Mouse (Mus musculus): ENCODE data around the gene Myt1l.

Myt1l gene

GRCm38 (mm10) chr12:29528031-29528771 is at the start of gene Myt1l:
Myt1l (plus strand) TSS chr12:29528384.
- peak; percentile 20 for DNase-seq (ENCODE audit: low read depth, low spot score)

- DNase-seq (ENCODE audit: low read depth, low spot score), result no peak
These were observed 41.7 kb upstream of the Myt1l start for GRCm38 (mm10) chr12:29486424-29487035.

GRCm38 (mm10) chr12:29526236-29526644 is 1.9 kb upstream of the Myt1l start:
- peak; percentile 70 for DNase-seq (ENCODE audit: low read depth, low spot score)

GRCm38 (mm10) chr12:29527048-29527761 is 979 bp upstream of the Myt1l start:
- peak; percentile 71 for DNase-seq (ENCODE audit: low read depth, low spot score)

- peak; percentile 80 for DNase-seq (ENCODE audit: low read depth, low spot score)
These were observed 2.1 kb downstream of the Myt1l start for GRCm38 (mm10) chr12:29530241-29530725.

- DNase-seq (ENCODE audit: low read depth, low spot score), result no peak
These were observed 2.6 kb downstream of the Myt1l start for GRCm38 (mm10) chr12:29530823-29531222.

GRCm38 (mm10) chr12:29533071-29533876 is 5.1 kb downstream of the Myt1l start:
- DNase-seq (ENCODE audit: low read depth, low spot score), result no peak

GRCm38 (mm10) chr12:29534326-29534725 is 6.1 kb downstream of the Myt1l start:
- DNase-seq (ENCODE audit: low read depth, low spot score), result peak; percentile 9

GRCm38 (mm10) chr12:29534761-29535300 is 6.6 kb downstream of the Myt1l start:
- peak; percentile 19 for DNase-seq (ENCODE audit: low read depth, low spot score)

GRCm38 (mm10) chr12:29537916-29538315 is 9.7 kb downstream of the Myt1l start:
- DNase-seq (ENCODE audit: low read depth, low spot score), result no peak

- no peak for DNase-seq (ENCODE audit: low read depth, low spot score)
These were observed 10.3 kb downstream of the Myt1l start for GRCm38 (mm10) chr12:29538456-29538855.

GRCm38 (mm10) chr12:29539106-29539505 is 10.9 kb downstream of the Myt1l start:
- DNase-seq (ENCODE audit: low read depth, low spot score), result no peak

GRCm38 (mm10) chr12:29540741-29541140 is 12.6 kb downstream of the Myt1l start:
- DNase-seq (ENCODE audit: low read depth, low spot score), result no peak

- DNase-seq (ENCODE audit: low read depth, low spot score), result no peak
These were observed 17.9 kb downstream of the Myt1l start for GRCm38 (mm10) chr12:29546073-29546472.

GRCm38 (mm10) chr12:29547112-29547511 is 18.9 kb downstream of the Myt1l start:
- DNase-seq (ENCODE audit: low read depth, low spot score), result no peak

- no peak for DNase-seq (ENCODE audit: low read depth, low spot score)
These were observed 19.6 kb downstream of the Myt1l start for GRCm38 (mm10) chr12:29547755-29548154.

- DNase-seq (ENCODE audit: low read depth, low spot score), result no peak
These were observed 25.0 kb downstream of the Myt1l start for GRCm38 (mm10) chr12:29553138-29553537.

- no peak for DNase-seq (ENCODE audit: low read depth, low spot score)
These were observed 27.5 kb downstream of the Myt1l start for GRCm38 (mm10) chr12:29555718-29556117.

GRCm38 (mm10) chr12:29556408-29556807 is 28.2 kb downstream of the Myt1l start:
- DNase-seq (ENCODE audit: low read depth, low spot score), result no peak

- DNase-seq (ENCODE audit: low read depth, low spot score), result no peak
These were observed 28.7 kb downstream of the Myt1l start for GRCm38 (mm10) chr12:29556901-29557300.

GRCm38 (mm10) chr12:29559769-29560168 is 31.6 kb downstream of the Myt1l start:
- no peak for DNase-seq (ENCODE audit: low read depth, low spot score)

All from mesoderm, embryonic 11.5 days (tissue).